Mouse (Mus musculus) ovary, postnatal 36 days (tissue): Measurements from ENCODE around the gene Impdh2.
"Not testable (repeated sequence)": the region's sequence is repeated elsewhere in the genome, so short reads cannot be mapped to it uniquely, and the experiment has no call there.

Experiments used
- DNase-seq: peaks from one replicate; pipeline ENCODE4 v3.0.0; 2022; ENCODE audit warnings: low spot score, mixed read lengths

The Impdh2 gene

GRCm38 (mm10) chr9:108601986-108602385 lies 41.9 kb downstream of the Impdh2 start:
- no peak for DNase-seq

- DNase-seq, result not testable (repeated sequence)
These were observed 47.8 kb downstream of the Impdh2 start for GRCm38 (mm10) chr9:108607929-108608328.

- no peak for DNase-seq
These were observed 48.8 kb downstream of the Impdh2 start for GRCm38 (mm10) chr9:108608889-108609288.

GRCm38 (mm10) chr9:108611488-108611887 lies 51.4 kb downstream of the Impdh2 start:
- DNase-seq, result no peak
